Mouse (Mus musculus): ENCODE data around the gene Ptch2. TPM values are rescaled to one million over a fixed set of nuclear protein-coding genes. Genes with fewer than 3 reads are reported as not detected.

The Ptch2 gene
- polyA plus RNA-seq, 1 experiment, result not detected

DNA sequence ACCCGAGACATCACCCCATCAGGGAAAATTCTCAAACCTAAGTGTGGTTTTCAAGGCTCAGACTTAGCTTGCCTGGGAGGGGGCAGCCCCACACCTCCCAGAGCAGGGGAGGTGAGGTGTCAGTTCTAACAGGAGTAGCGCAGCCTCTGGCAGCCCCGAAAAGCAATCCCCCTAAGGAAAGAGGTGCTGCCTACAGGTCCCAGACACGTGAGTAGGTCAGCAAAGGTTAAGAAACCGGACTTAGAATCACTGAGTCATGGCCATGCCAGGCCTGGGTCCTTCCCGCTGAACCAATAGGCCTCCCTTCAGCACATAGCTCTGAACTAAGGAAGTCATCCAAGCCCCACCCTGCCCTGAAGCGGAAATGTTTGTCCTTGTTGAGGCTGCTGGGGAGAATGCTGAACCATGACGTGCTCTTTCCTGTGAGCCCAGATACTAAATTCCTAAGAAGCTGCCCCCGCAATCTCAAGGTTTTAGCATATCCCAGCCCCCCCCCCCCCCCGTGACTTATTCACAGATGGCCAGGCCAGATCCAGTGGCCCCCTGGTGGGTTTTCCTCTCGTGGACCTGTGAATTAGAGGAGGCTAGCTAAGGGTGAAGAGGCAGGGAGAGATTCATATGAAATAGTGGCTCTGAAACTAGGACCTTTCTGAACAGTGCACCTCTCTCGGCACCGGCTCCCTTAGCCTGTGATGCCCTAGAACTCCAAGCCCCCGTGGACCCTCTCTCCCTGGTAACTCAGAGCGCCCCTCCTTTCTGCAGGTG, 30.2 kb downstream of the Ptch2 start:
- Histone ChIP-seq H3K9me3 (no peaks in the 10 kb centered on the region), H3K4me3 (replicated peaks) (peak overlapping the region; percentile 91), H3K36me3 (replicated peaks; ENCODE audit: low read length) (peaks cover 51% of the 10 kb centered on the region), H3K4me1 (peaks cover 96% of the 10 kb centered on the region), H3K27me3 (replicated peaks) (no peaks in the 10 kb centered on the region)
- TF ChIP-seq GATA1 (IDR thresholded peaks at IDR 0.05; ENCODE audit: borderline replicate concordance, low read length) (no peak), FLI1 (IDR thresholded peaks at IDR 0.05; ENCODE audit: low read length) (no peak)

- H3K4me3 ChIP-seq (replicated peaks), result peak within 1 kb of the TSS; percentile 91
- peaks cover 57% of the 10 kb centered on the region for H3K36me3 ChIP-seq (replicated peaks; ENCODE audit: low read length)
Observed at GRCm38 (mm10) chr4:117126675-117127290, 30.9 kb downstream of the Ptch2 start, which contains the start of gene Tctex1d4. Gene Tctex1d4, plus strand, starts transcription at chr4:117126794.

DNA sequence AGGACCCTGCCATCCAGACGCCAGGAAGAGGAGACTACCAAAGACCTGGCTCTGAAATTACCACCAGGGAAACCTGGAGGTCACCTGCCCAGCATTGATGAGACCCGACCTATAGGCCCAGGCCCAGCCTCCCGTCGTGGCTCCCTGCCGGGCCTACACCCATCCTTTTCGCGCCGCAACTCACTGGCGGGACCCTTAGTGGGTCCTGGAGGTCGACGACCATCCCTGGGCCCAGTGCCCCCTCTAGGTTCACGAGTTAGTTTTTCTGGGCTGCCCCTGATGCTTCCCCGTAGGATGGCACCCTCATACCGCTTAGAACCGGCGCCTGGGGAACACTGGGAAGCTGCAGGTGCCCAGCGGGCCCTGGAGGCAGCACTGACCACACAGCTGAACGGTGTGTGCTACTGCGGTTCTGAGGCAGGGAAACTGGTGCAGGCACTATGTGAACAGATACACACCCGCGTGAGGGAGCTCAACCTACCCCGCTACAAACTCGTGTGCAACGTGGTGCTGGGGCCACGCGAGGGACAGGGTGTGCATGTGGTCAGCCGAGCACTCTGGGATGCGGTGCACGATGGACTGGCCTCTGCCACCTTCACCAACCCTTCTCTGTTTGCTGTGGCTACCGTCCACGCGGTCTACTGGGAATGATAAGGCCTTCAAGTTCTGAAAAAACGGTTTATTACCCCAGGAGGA, 32.3 kb downstream of the Ptch2 start:
- peaks cover 63% of the 10 kb centered on the region for H3K36me3 ChIP-seq (replicated peaks; ENCODE audit: low read length)
- peak overlapping the region; percentile 31 for H3K4me3 ChIP-seq (replicated peaks)
- H3K4me1 ChIP-seq, result peaks cover 96% of the 10 kb centered on the region
- no peaks in the 10 kb centered on the region for H3K27me3 ChIP-seq (replicated peaks)
- H3K9me3 ChIP-seq, result no peaks in the 10 kb centered on the region
- no peak for TF ChIP-seq FLI1 (IDR thresholded peaks at IDR 0.05; ENCODE audit: low read length)
- no peak for TF ChIP-seq GATA1 (IDR thresholded peaks at IDR 0.05; ENCODE audit: borderline replicate concordance, low read length)

More at GRCm38 (mm10) chr4:117126675-117127290, 30.9 kb downstream of the Ptch2 start, which contains the start of gene Tctex1d4:
- Histone ChIP-seq H3K4me1 (peaks cover 96% of the 10 kb centered on the region), H3K9me3 (no peaks in the 10 kb centered on the region), H3K27me3 (replicated peaks) (no peaks in the 10 kb centered on the region)
- TF ChIP-seq GATA1 (IDR thresholded peaks at IDR 0.05; ENCODE audit: borderline replicate concordance, low read length) (no peak), FLI1 (IDR thresholded peaks at IDR 0.05; ENCODE audit: low read length) (no peak)

- peaks cover 93% of the 10 kb centered on the region for H3K4me1 ChIP-seq
- no peaks in the 10 kb centered on the region for H3K27me3 ChIP-seq (replicated peaks)
- peaks cover 63% of the 10 kb centered on the region for H3K36me3 ChIP-seq (replicated peaks; ENCODE audit: low read length)
- no peak for TF ChIP-seq FLI1 (IDR thresholded peaks at IDR 0.05; ENCODE audit: low read length)
- no peak for TF ChIP-seq GATA1 (IDR thresholded peaks at IDR 0.05; ENCODE audit: borderline replicate concordance, low read length)
- no peaks in the 10 kb centered on the region for H3K9me3 ChIP-seq
- no peak overlapping the region for H3K4me3 ChIP-seq (replicated peaks)
Observed at GRCm38 (mm10) chr4:117130790-117131189, 34.9 kb downstream of the Ptch2 start.

GRCm38 (mm10) chr4:117131198-117131597, 35.3 kb downstream of the Ptch2 start:
- H3K27me3 ChIP-seq (replicated peaks), result no peaks in the 10 kb centered on the region
- TF ChIP-seq GATA1 (IDR thresholded peaks at IDR 0.05; ENCODE audit: borderline replicate concordance, low read length) (no peak), FLI1 (IDR thresholded peaks at IDR 0.05; ENCODE audit: low read length) (no peak)
- no peaks in the 10 kb centered on the region for H3K9me3 ChIP-seq
- peaks cover 63% of the 10 kb centered on the region for H3K36me3 ChIP-seq (replicated peaks; ENCODE audit: low read length)
- no peak overlapping the region for H3K4me3 ChIP-seq (replicated peaks)
- peaks cover 93% of the 10 kb centered on the region for H3K4me1 ChIP-seq

GRCm38 (mm10) chr4:117131890-117132793, 36.3 kb downstream of the Ptch2 start:
- Histone ChIP-seq H3K4me1 (peaks cover 90% of the 10 kb centered on the region), H3K36me3 (replicated peaks; ENCODE audit: low read length) (peaks cover 56% of the 10 kb centered on the region), H3K4me3 (replicated peaks) (peak overlapping the region; percentile 96), H3K9me3 (no peaks in the 10 kb centered on the region), H3K27me3 (replicated peaks) (no peaks in the 10 kb centered on the region)
- TF ChIP-seq FLI1 (IDR thresholded peaks at IDR 0.05; ENCODE audit: low read length) (no peak), GATA1 (IDR thresholded peaks at IDR 0.05; ENCODE audit: borderline replicate concordance, low read length) (no peak)

- H3K4me1 ChIP-seq, result peaks cover 83% of the 10 kb centered on the region
- TF ChIP-seq FLI1 (IDR thresholded peaks at IDR 0.05; ENCODE audit: low read length) (no peak), GATA1 (IDR thresholded peaks at IDR 0.05; ENCODE audit: borderline replicate concordance, low read length) (no peak)
- H3K9me3 ChIP-seq, result no peaks in the 10 kb centered on the region
- H3K4me3 ChIP-seq (replicated peaks), result peak overlapping the region; percentile 96
- no peaks in the 10 kb centered on the region for H3K27me3 ChIP-seq (replicated peaks)
- peaks cover 51% of the 10 kb centered on the region for H3K36me3 ChIP-seq (replicated peaks; ENCODE audit: low read length)
Observed at GRCm38 (mm10) chr4:117132794-117133143, 36.9 kb downstream of the Ptch2 start.

DNA sequence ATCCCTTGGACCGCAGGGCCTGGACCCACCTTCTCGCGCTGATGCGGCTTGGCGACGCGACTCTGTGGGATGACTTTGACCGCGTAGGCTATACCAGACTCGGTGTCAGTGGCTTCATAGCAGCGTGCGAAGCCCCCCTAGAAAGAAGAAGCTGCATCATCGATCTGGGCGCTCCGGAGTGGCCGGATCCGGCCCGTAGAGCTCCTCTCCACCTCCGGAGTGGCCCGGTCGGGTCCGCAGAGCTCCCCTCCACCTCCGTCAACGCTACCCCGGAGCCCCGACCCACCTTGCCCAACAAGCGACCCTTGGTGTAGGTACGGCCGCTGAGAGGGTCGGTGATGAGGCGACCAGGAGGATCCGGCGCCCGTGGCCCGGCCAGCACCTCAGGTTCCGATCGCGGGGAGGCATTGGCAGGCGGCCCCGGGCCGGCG, 37.5 kb downstream of the Ptch2 start:
- no peaks in the 10 kb centered on the region for H3K9me3 ChIP-seq
- TF ChIP-seq GATA1 (IDR thresholded peaks at IDR 0.05; ENCODE audit: borderline replicate concordance, low read length) (no peak), FLI1 (IDR thresholded peaks at IDR 0.05; ENCODE audit: low read length) (no peak)
- H3K4me3 ChIP-seq (replicated peaks), result peak overlapping the region; percentile 96
- peaks cover 45% of the 10 kb centered on the region for H3K36me3 ChIP-seq (replicated peaks; ENCODE audit: low read length)
- no peaks in the 10 kb centered on the region for H3K27me3 ChIP-seq (replicated peaks)
- H3K4me1 ChIP-seq, result peaks cover 81% of the 10 kb centered on the region

Measured in megakaryocyte, embryonic 14.5 days (primary cell).